Mouse (Mus musculus): ENCODE results near the gene Spdl1.

Gene Spdl1

DNA sequence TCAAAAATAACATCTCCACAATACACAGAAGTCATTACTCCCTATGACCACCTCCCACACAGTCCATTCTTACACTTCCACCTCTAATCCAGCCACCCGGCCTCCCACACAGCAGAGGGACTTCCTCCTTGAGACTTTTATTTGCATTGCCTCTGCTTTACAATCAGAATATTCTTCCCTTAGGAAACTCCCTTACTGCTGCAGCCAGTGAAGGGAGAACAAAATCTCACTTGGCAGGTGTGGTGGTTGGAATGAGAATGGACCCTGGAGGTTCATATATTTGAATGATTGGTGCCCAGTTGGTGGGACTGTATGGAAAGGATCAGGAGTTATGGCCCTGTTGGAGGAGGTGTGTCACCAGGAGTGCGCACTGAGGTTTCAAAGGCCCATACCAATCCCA lies 57.4 kb downstream of the Spdl1 start:
- TF ChIP-seq GATA4 (IDR thresholded peaks at IDR 0.05; ENCODE audit: insufficient replicate concordance, low read length): no peak

- TF ChIP-seq GATA4 (IDR thresholded peaks at IDR 0.05; ENCODE audit: insufficient replicate concordance, low read length): no peak
These were observed 58.8 kb downstream of the Spdl1 start for GRCm38 (mm10) chr11:34774636-34775035.

- TF ChIP-seq GATA4 (IDR thresholded peaks at IDR 0.05; ENCODE audit: insufficient replicate concordance, low read length): no peak
These were observed 60.0 kb downstream of the Spdl1 start for GRCm38 (mm10) chr11:34773304-34773895.

DNA sequence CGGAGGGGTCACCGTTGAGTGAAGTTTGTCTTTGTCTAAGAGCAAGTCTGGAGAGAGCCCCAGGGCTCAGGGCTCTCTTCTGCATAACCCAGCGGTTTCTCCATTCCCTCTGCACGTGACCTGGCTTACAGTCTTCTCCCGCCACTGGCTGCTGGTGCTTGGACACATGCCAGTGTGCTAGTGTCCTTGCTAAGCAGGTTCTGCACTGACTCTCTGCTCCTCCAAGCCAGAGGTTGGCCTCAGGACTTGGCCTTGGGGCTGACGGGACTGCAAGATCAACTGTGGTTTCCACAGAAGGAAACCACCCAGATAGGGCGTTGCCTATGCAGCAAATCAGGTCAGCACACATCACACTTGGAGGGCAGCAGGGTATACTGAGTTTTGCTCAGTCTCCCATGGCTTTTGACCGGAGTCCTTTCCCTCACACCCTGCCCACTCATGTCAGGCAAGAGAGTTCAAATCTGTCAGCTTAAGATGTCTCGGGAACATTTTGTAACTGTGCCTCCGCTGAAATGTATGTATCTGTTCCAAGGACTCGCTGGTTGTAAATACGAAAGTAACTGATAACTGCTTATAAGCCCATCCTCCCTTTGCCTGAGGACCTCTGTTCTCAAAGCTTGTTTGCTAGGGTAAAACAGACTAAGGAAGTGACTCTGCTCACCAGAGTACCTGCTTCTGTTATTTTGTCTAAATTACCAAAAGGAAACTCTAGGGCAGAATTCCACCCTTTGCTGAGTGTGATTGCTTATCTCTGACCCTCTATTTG lies 62.0 kb downstream of the Spdl1 start:
- TF ChIP-seq GATA4 (IDR thresholded peaks at IDR 0.05; ENCODE audit: insufficient replicate concordance, low read length): no peak

- no peak for TF ChIP-seq GATA4 (IDR thresholded peaks at IDR 0.05; ENCODE audit: insufficient replicate concordance, low read length)
These were observed 62.8 kb downstream of the Spdl1 start for GRCm38 (mm10) chr11:34770666-34771065.

DNA sequence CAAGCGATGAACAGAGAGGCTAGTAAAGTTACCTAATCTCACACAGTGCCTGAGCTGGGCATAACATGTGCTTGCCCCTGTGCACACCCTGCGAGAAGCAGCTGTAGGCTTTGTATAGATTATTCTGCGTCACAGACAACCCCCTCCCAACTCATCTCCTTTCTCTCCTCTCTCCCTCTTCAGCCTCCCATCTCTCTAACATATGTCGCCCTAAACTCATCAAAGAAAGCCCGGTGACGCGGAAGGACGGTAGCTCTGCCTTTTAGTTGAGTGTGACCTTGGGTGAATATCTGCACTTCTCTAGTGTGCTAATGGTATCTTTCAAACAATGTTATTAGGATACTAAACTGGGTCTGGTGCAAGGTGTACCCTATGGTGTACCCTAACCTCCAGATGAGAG lies 63.5 kb downstream of the Spdl1 start:
- TF ChIP-seq GATA4 (IDR thresholded peaks at IDR 0.05; ENCODE audit: insufficient replicate concordance, low read length): no peak

DNA sequence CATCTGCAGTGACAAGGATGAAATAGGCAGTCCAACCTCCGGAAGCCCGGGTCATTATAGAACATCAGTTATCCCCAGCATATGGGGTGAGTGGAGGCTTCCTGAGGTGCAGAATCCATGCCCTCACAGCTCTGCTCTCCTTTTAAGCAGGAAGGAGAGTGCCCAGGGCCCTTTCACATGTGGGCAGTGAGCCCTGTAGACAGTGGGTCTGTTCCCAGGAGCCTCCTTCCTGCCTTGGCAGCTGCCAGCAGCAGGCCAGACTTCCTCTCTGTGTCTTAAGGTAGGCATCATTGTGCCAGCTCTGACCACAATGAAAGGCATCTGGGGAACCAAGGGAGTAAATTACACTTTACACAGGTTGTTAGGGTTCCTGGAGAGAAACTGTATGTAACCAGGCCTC lies 64.0 kb downstream of the Spdl1 start:
- no peak for TF ChIP-seq GATA4 (IDR thresholded peaks at IDR 0.05; ENCODE audit: insufficient replicate concordance, low read length)

GRCm38 (mm10) chr11:34763739-34764361 lies 69.6 kb downstream of the Spdl1 start:
- no peak for TF ChIP-seq GATA4 (IDR thresholded peaks at IDR 0.05; ENCODE audit: insufficient replicate concordance, low read length)

DNA sequence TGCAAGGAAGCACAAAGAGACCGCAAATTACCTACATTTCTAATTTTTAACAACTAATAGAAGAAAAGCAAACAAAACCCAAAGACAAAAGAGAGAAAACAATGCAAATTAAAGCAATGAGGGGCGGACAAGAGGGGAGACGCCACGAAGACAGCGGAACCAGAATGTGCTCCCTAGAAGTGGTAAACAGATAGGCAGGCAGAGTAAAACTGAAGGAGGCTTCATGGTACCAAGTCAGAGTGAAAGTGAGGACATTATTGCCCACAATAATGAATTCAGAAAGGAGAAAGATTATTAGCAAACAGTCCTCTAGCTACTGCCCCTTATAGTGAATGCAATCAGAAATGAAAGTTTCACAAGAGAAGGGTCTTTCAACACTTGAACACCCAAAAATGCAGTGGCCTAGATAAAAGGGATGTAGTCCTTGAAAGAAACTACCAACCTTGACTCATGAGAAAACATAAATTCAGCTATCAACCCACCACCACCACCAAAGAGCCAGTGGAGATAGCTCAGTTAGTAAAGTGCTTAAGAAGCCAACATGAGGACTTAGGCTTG lies 70.8 kb downstream of the Spdl1 start:
- no peak for TF ChIP-seq GATA4 (IDR thresholded peaks at IDR 0.05; ENCODE audit: insufficient replicate concordance, low read length)

DNA sequence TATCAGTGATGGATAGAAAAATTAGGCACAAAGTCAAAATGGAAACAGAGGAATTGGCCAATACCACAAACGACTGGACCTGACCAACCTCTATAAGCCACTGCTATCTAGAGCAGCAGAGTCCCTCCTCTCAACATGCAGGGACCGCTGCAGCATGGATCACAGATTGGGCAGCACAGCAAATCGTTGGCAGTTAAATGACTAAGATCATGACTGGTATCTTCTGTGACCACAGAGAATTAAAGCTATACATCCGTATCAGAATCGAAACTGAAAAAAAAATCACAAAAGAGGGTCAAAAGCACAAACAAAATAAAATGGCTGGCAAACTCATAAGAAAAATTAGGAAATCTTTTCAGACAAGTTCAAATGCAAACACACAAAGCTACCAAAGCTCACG lies 71.3 kb downstream of the Spdl1 start:
- no peak for TF ChIP-seq GATA4 (IDR thresholded peaks at IDR 0.05; ENCODE audit: insufficient replicate concordance, low read length)

DNA sequence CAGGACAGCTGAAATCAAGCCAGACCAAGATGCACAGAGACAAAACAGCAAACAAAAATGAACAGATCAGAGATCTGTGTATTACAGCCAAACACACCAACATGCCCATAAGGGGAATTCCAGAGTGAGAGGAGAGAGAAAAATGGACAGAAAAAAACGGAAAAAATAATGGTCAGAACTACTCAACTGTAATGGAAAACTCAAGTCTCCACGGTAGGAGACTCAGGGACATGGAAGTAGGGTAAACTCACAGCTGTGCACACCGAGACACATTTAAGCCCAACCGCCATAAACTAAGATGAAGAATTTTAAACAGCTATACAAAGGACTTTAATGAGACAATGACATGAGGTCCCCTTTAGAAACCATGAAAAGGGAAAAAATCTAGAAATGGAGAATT lies 73.9 kb downstream of the Spdl1 start:
- TF ChIP-seq GATA4 (IDR thresholded peaks at IDR 0.05; ENCODE audit: insufficient replicate concordance, low read length): no peak
